Mouse (Mus musculus) limb, embryonic 12.5 days (tissue): ENCODE data around the gene Inka2. TPM values are rescaled to one million over a fixed set of nuclear protein-coding genes. Genes with fewer than 3 reads are reported as not detected.
A peak's percentile ranks its signal among the peaks of the same experiment; 100 is the strongest.

ENCODE experiments used
- ATAC-seq: fragments of 200-750 bp; cut with Nextera tagmentation; 2 replicates; pipeline ENCODE4 v1.8.0; 2017; ENCODE audit warnings: low read depth, moderate TSS enrichment; ENCODE audit not compliant: insufficient number of reproducible peaks, insufficient read depth, low FRiP score, low TSS enrichment
- H3K27ac ChIP-seq: fragments of 300-500 bp; sonication (generic); 2 replicates; pipeline ENCODE4 v1.5.1; 2016; ENCODE audit warnings: mild to moderate bottlenecking, moderate library complexity
- H3K27me3 ChIP-seq: fragments of 300-500 bp; sonication (generic); 2 replicates; pipeline ENCODE4 v1.6.1; 2016; ENCODE audit warnings: mild to moderate bottlenecking, moderate library complexity
- H3K36me3 ChIP-seq: fragments of 300-500 bp; sonication (generic); 2 replicates; pipeline ENCODE4 v1.6.1; 2016; ENCODE audit warnings: mild to moderate bottlenecking, moderate library complexity
- H3K4me1 ChIP-seq: fragments of 300-500 bp; sonication (generic); replicated peaks from 2 replicates; pipeline ENCODE4 v1.6.1; 2016
- H3K4me2 ChIP-seq: fragments of 300-500 bp; sonication (generic); 2 replicates; pipeline ENCODE4 v1.6.1; 2016; ENCODE audit warnings: mild to moderate bottlenecking, moderate library complexity
- H3K4me3 ChIP-seq: fragments of 300-500 bp; sonication (generic); replicated peaks from 2 replicates; pipeline ENCODE4 v1.5.1; 2016; ENCODE audit warnings: mild to moderate bottlenecking
- H3K9ac ChIP-seq: fragments of 300-500 bp; sonication (generic); replicated peaks from 2 replicates; pipeline ENCODE4 v1.6.1; 2016; ENCODE audit warnings: mild to moderate bottlenecking, moderate library complexity
- H3K9me3 ChIP-seq: fragments of 300-500 bp; sonication (generic); 2 replicates; pipeline ENCODE4 v1.6.1; 2016; ENCODE audit warnings: mild to moderate bottlenecking, moderate library complexity
- WGBS: fragments of 180-500 bp; shearing (Covaris S2); methylation state at CpG from one replicate; pipeline ENCODE4 v1.1.7; 2016; 5-methylcytosine and 5-hydroxymethylcytosine counted together
- polyA plus RNA-seq: library from polyadenylated mRNA; unstranded; fragments of >200 nt; fragmentation: Nextera tagmentation; extraction: Ambion mirVana; gene quantifications from 2 replicates; pipeline ENCODE4 v1.2.1, GENCODE M21; 2016

Inka2 gene
- polyA plus RNA-seq, 1 experiment from 2014 or later: 1.6 TPM

- peaks cover 27% of the 10 kb centered on the region for H3K4me1 ChIP-seq
- no peaks in the 10 kb centered on the region for H3K36me3 ChIP-seq
- 13% methylated on average over 7 of the region's 8 CpGs for WGBS
- H3K27me3 ChIP-seq: no peaks in the 10 kb centered on the region
- no peak overlapping the region for H3K9ac ChIP-seq
- no peaks in the 10 kb centered on the region for H3K9me3 ChIP-seq
- H3K4me2 ChIP-seq: no peak overlapping the region; the same call in 1 of the 2 replicates
- no peak overlapping the region for H3K4me3 ChIP-seq
- peak overlapping the region; percentile 73 for H3K27ac ChIP-seq
- ATAC-seq: peak; percentile 80
Observed at GRCm38 (mm10) chr3:105714091-105714819, 9.9 kb downstream of the Inka2 start.

GRCm38 (mm10) chr3:105714820-105715167 lies 10.4 kb downstream of the Inka2 start:
- ATAC-seq: no peak

DNA sequence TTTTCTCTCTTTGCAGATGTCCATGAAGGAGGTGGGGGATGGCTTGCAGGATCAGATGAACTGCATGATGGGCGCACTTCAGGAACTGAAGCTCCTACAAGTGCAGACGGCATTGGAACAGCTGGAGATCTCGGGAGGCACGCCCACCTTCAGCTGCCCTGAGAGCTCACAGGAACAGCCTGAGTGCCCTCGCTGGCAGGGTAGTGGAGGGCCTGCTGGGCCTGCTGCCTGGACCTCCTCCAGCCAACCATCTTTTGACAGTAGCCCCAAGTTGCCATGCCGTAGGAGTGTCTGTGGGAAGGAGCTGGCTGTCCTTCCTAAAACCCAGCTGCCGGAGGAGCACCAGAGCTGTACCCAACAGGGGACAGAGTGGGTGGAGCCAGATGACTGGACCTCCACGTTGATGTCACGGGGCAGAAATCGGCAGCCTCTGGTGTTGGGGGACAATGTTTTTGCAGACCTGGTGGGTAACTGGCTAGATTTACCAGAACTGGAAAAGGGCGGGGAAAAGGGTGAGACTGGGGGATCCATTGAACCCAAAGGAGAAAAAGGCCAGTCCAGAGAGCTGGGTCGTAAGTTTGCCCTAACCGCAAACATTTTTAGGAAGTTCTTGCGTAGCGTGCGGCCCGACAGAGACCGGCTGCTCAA lies 12.1 kb downstream of the Inka2 start:
- Histone ChIP-seq H3K36me3 (no peaks in the 10 kb centered on the region), H3K27me3 (no peaks in the 10 kb centered on the region), H3K4me1 (peaks cover 27% of the 10 kb centered on the region), H3K4me3 (no peak overlapping the region), H3K4me2 (no peak overlapping the region), H3K9ac (no peak overlapping the region), H3K27ac (peak overlapping the region; percentile 23; the same call in 1 of the 2 replicates), H3K9me3 (no peaks in the 10 kb centered on the region)
- no peak for ATAC-seq
- WGBS: 63% methylated on average over 18 of the region's 18 CpGs

More at GRCm38 (mm10) chr3:105714820-105715167, 10.4 kb downstream of the Inka2 start:
- H3K9me3 ChIP-seq: no peaks in the 10 kb centered on the region
- H3K4me3 ChIP-seq: no peak overlapping the region
- no peaks in the 10 kb centered on the region for H3K36me3 ChIP-seq
- H3K9ac ChIP-seq: no peak overlapping the region
- peaks cover 27% of the 10 kb centered on the region for H3K4me1 ChIP-seq
- no peak overlapping the region for H3K27ac ChIP-seq
- H3K4me2 ChIP-seq: no peak overlapping the region
- no peaks in the 10 kb centered on the region for H3K27me3 ChIP-seq

DNA sequence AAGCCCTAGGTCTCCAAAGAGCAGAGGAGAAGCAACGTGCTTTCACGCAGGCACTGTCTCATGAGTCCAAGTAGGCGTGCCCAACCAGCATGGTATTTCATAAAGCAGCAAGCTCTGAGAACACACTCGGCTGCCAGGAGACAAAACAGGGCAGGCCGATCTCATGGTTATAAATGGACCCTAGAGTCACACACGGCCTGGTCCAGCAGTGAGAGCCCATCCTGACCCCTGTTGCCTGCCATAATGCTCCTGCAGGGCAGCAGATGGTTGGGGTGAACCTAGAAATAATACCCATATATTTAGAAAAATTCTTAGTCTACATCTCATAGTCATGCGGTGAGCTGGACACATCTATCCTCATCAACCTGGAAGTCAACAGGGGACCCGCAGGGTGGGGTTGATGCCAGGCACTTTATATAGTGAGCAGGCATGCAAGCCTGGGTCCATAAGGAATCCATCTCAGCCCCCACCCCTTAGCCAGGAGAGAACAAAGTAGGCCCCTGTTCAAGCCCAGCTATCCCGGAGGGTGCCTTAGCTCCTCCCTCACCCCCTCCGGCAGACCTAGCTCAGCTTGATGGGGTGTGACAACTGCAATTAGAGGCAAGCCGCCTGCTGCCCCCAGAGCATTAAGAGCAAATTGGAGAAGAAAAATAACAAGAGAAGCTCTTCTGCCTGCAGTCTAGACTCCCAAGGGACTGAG lies 13.6 kb downstream of the Inka2 start:
- H3K36me3 ChIP-seq: no peaks in the 10 kb centered on the region
- peak overlapping the region; percentile 17; the same call in 1 of the 2 replicates for H3K27ac ChIP-seq
- no peak overlapping the region for H3K4me2 ChIP-seq
- H3K27me3 ChIP-seq: no peaks in the 10 kb centered on the region
- H3K4me3 ChIP-seq: no peak overlapping the region
- 58% methylated on average over 11 of the region's 11 CpGs for WGBS
- peaks cover 27% of the 10 kb centered on the region for H3K4me1 ChIP-seq
- no peak overlapping the region for H3K9ac ChIP-seq
- ATAC-seq: no peak
- no peaks in the 10 kb centered on the region for H3K9me3 ChIP-seq

DNA sequence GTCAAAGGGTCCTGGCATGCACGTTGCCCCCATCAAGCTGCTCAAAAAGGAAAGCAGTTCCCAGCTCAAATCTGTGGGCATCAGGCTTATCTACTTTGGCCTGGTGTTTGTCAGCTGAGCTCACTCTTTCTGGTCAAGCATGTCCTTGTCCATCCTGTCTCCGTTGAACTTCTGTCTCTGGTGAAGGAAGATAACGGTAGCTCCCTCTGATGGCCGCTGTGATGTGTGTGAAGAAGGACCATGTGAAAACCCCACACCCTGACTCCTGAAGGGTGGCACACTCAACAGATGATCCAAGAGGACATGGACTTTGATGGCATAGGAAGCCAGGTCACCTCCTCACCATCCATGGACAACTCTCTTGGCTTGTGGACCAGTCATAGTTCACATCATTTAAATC lies 14.3 kb downstream of the Inka2 start:
- peaks cover 23% of the 10 kb centered on the region for H3K4me1 ChIP-seq
- no peak for ATAC-seq
- 60% methylated on average over 4 of the region's 4 CpGs for WGBS

DNA sequence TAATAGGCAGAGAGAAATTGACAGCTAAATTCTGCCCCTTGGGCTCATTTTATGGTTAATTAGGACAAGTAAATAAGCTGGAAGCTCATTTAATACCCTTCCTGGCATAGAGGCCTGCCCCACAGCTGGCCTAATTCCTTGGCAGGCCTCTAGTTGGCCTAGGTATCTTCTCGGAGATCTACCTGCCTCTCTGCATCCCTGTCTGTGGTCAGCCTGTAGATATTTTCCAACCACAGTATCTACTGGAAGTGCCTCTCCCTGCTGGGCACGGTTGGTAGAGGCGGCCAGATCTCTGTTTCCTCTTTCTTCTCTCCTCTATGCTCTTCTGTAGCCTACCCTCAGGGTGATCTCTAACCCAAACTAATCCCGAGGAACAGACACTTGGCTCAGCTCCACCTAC lies 15.6 kb downstream of the Inka2 start:
- no peak overlapping the region for H3K4me3 ChIP-seq
- no peaks in the 10 kb centered on the region for H3K9me3 ChIP-seq
- ATAC-seq: no peak
- no peak overlapping the region for H3K9ac ChIP-seq
- H3K4me1 ChIP-seq: peaks cover 14% of the 10 kb centered on the region
- H3K27ac ChIP-seq: no peak overlapping the region
- no peaks in the 10 kb centered on the region for H3K27me3 ChIP-seq
- H3K4me2 ChIP-seq: no peak overlapping the region
- H3K36me3 ChIP-seq: no peaks in the 10 kb centered on the region
- 75% methylated on average over 4 of the region's 4 CpGs for WGBS

More for the DNA sequence above, 14.3 kb downstream of the Inka2 start:
- H3K27me3 ChIP-seq: no peaks in the 10 kb centered on the region
- no peak overlapping the region for H3K27ac ChIP-seq
- H3K4me2 ChIP-seq: no peak overlapping the region
- H3K9me3 ChIP-seq: no peaks in the 10 kb centered on the region
- H3K36me3 ChIP-seq: no peaks in the 10 kb centered on the region
- no peak overlapping the region for H3K9ac ChIP-seq
- H3K4me3 ChIP-seq: no peak overlapping the region

DNA sequence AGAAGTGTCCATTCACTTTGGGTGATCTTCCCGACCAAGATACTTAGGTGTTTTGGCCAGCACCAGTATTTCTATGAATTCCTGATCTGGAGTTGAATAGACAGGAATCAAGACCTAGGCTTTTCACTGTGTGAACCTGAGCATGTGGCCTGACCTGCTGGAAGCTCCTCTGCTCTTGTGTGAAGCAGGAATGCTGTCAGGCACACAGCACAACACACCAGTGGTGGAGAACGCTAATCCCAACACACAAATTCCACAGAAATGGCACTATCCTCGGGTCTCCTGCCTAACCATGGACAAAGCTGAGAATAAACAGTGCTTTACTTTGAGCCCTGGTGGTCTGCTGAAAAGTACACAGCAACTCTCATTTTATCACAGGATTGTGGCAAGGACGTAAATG lies 16.1 kb downstream of the Inka2 start:
- WGBS: 79% methylated on average over 4 of the region's 4 CpGs
- Histone ChIP-seq H3K27ac (no peak overlapping the region), H3K9ac (no peak overlapping the region), H3K9me3 (no peaks in the 10 kb centered on the region), H3K4me1 (peaks cover 14% of the 10 kb centered on the region), H3K27me3 (no peaks in the 10 kb centered on the region), H3K36me3 (no peaks in the 10 kb centered on the region), H3K4me3 (no peak overlapping the region), H3K4me2 (no peak overlapping the region)
- ATAC-seq: no peak

DNA sequence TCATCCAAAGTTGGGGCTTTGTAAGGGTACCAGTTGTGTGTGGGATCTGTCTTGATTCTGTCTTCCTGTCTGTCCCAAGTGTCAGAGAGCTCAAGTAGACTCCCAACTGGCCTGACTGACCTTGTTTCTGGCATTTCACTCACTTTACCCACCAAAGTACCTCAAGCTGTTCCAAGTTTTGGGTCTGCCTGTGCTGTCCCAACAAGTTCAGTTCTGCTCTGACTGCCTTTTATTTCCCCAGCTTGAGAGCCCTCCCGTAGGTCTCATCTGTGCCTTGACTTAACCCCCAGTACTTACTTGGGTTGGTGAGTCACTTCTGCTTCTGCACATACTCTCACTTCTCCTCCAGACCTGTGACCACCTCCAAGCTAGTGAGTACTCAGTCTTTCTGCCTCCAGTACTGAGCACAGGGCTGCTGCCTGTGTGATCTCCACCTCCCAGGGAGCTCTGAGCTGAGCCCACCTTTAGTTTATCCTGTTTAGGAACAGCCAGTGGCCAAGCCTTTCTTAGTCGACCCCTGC lies 17.3 kb downstream of the Inka2 start:
- H3K4me2 ChIP-seq: no peak overlapping the region
- H3K9ac ChIP-seq: no peak overlapping the region
- ATAC-seq: no peak
- H3K27ac ChIP-seq: no peak overlapping the region
- no peaks in the 10 kb centered on the region for H3K9me3 ChIP-seq
- WGBS: 69% methylated on average over 2 of the region's 2 CpGs
- H3K36me3 ChIP-seq: no peaks in the 10 kb centered on the region
- H3K4me3 ChIP-seq: no peak overlapping the region
- H3K4me1 ChIP-seq: peaks cover 11% of the 10 kb centered on the region
- H3K27me3 ChIP-seq: no peaks in the 10 kb centered on the region

- H3K36me3 ChIP-seq: peaks cover 3% of the 10 kb centered on the region; the same call in 1 of the 2 replicates
- ATAC-seq: no peak
- no peak overlapping the region for H3K4me2 ChIP-seq
- no peak overlapping the region for H3K4me3 ChIP-seq
- H3K9me3 ChIP-seq: no peaks in the 10 kb centered on the region
- no peaks in the 10 kb centered on the region for H3K27me3 ChIP-seq
- H3K27ac ChIP-seq: no peak overlapping the region
- peaks cover 10% of the 10 kb centered on the region for H3K4me1 ChIP-seq
- H3K9ac ChIP-seq: no peak overlapping the region
- WGBS: 81% methylated on average over 3 of the region's 3 CpGs
Observed at GRCm38 (mm10) chr3:105722510-105722909, 18.1 kb downstream of the Inka2 start.

GRCm38 (mm10) chr3:105726037-105726436 lies 21.6 kb downstream of the Inka2 start:
- H3K4me3 ChIP-seq: no peak overlapping the region
- no peaks in the 10 kb centered on the region for H3K9me3 ChIP-seq
- WGBS: 10% methylated on average over 1 of the region's 1 CpGs
- H3K27ac ChIP-seq: no peak overlapping the region
- no peak for ATAC-seq
- no peaks in the 10 kb centered on the region for H3K27me3 ChIP-seq
- H3K4me1 ChIP-seq: no peaks in the 10 kb centered on the region
- H3K36me3 ChIP-seq: peaks cover 14% of the 10 kb centered on the region
- no peak overlapping the region for H3K9ac ChIP-seq
- no peak overlapping the region for H3K4me2 ChIP-seq

DNA sequence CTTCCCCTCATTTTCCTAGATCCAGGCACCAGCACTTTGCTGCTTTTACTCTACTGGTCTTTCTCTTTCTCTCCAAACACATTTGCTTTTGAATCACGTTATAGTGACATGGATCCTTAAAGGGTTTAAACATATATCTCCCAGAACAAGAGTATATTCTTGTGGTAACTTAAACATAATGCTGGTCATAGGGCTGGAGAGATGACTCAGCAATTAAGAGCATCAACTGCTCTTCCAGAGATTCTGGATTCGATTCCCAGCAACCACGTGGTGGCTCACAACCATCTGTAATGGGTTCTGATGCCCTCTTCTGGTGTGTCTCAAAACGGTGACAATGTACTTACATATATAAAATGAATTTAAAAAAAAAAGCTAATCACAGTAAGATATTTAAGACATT lies 28.0 kb downstream of the Inka2 start:
- no peak overlapping the region for H3K27ac ChIP-seq
- WGBS: 95% methylated on average over 4 of the region's 4 CpGs
- H3K4me2 ChIP-seq: no peak overlapping the region
- H3K9me3 ChIP-seq: no peaks in the 10 kb centered on the region
- no peaks in the 10 kb centered on the region for H3K4me1 ChIP-seq
- H3K27me3 ChIP-seq: no peaks in the 10 kb centered on the region
- no peak overlapping the region for H3K9ac ChIP-seq
- no peak overlapping the region for H3K4me3 ChIP-seq
- ATAC-seq: no peak
- H3K36me3 ChIP-seq: peaks cover 31% of the 10 kb centered on the region
